Mouse (Mus musculus) granulocyte monocyte progenitor cell, adult 5-6 weeks (primary cell): ENCODE data around the gene Polr2g. TPM values are rescaled to one million over a fixed set of nuclear protein-coding genes. Genes with fewer than 3 reads are reported as not detected.

ENCODE experiments used
- ATAC-seq: replicated peaks from 2 replicates; pipeline ENCODE4 v1.8.0; 2016; ENCODE audit warnings: mild to moderate bottlenecking, moderate TSS enrichment, inconsistent platforms; ENCODE audit not compliant: poor library complexity, severe bottlenecking
- total RNA-seq, 2 experiments: library from RNA; stranded (forward) in 1 of 2; stranded (reverse) in 1 of 2; fragments of 200-712, 200-1000 nt in 1 of 2; fragments of >200 nt in 1 of 2; fragmentation: Nextera tagmentation in 1 of 2; gene quantifications; 2 replicates each; pipeline ENCODE4 v1.2.3; 2014 to 2017

The Polr2g gene
- total RNA-seq, 2 experiments from 2014 or later, result 51.7 to 148 TPM

DNA sequence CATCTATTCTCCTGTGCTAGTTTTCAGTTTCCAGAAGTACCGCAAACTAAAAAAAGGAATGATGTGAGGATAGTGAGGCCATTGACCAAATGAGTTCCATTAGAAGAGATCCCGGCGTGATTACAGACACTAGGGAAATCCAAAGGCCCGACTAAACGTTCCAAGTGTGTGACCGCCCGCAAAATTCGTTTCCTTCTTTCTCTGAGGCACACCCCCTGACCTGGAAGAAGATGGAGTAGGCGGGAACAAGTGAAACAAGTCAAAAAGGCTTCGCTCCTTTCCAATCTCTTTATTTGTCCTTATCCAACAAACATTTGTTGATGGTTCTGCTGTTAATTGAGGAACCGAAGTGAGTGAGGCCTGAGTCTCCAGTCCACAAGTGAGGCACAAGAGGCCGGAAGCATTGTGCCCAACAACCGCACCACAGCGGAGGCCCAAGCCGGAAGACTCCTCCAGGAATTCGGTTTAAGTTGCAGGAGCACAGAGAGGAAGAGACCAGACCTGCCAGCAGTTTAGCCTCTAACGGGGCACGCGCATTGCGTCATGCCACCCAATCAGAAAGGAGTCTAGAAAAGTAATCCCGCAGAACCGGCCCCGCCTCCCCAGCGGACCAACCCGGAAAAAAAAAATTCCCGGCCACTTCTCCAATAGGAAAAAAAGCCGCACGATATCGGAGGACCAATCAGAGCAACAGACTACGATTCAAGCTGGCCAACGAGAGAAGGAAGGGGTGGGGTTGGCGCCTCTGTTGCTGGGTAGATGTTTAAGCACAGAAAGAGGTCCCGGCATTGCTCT is 20.6 kb upstream of the Polr2g start, which contains the start of gene Ttc9c:
TSS of gene Ttc9c (minus strand) at position 533 of the 795 bp plus-strand sequence.
- peak; percentile 74 for ATAC-seq

DNA sequence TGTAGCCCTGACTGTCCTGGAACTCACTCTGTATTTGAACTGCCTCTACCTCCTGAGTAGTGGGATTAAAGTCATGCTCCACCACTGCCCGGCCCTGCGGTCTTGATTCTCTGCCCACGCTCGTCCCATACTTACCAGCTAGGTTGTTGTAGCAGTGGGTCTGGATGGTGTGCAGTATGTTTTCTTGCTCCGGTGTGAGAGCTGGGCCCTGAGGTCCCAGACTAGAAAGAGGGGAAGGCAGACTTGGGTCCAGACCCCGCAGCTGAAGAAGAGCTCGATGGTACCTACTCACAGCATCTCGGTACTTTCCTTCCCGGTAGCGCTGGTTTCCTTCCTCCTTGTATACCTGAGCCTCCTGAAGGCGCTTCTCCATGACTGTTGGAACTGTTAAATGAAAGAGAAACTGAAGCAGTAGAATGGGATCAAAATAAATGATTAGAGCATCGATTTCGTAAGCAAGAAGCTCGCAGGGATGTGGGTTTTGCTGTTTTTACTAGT is 20.0 kb upstream of the Polr2g start:
- no peak for ATAC-seq

DNA sequence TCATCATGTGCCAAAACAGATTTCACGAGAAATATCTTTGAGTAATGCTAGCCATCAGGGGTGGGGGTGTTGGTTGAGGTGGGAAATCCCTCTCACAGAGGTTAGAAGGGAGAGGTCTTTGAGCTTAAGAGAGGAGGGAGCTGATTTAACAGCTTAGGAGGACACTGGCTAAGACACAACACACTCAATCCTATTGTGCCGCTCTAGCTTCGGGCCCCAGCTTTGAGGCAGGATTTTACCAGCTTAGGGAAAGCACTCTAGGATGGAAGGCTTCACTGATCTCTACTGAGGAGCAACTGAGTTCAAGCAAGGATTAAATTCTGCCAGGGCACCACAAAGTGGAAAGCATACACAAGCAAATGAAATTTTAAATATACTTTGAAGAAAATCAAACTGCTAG is 18.6 kb upstream of the Polr2g start:
- ATAC-seq, result no peak

DNA sequence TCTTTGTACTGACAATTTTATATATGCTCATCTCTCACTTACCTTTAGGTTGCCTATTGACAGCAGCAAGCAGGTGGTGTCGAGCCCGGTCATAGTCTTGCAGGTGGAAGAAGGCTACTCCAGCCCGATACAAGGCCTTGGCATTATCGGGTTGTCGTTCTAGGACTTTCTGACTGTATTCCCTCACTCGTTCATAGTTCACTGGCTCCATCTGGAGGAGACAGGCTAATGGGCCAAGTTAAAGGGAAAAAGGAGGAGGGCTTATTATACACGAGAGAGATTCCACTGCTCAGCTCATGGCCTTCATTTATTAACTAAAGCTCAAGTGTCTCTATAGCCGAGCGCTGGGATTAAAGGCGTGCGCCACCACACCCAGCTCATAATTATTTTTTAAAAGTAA is 17.4 kb upstream of the Polr2g start:
- no peak for ATAC-seq

- ATAC-seq, result no peak
These were observed 8.4 kb upstream of the Polr2g start for GRCm38 (mm10) chr19:8806810-8807209.

DNA sequence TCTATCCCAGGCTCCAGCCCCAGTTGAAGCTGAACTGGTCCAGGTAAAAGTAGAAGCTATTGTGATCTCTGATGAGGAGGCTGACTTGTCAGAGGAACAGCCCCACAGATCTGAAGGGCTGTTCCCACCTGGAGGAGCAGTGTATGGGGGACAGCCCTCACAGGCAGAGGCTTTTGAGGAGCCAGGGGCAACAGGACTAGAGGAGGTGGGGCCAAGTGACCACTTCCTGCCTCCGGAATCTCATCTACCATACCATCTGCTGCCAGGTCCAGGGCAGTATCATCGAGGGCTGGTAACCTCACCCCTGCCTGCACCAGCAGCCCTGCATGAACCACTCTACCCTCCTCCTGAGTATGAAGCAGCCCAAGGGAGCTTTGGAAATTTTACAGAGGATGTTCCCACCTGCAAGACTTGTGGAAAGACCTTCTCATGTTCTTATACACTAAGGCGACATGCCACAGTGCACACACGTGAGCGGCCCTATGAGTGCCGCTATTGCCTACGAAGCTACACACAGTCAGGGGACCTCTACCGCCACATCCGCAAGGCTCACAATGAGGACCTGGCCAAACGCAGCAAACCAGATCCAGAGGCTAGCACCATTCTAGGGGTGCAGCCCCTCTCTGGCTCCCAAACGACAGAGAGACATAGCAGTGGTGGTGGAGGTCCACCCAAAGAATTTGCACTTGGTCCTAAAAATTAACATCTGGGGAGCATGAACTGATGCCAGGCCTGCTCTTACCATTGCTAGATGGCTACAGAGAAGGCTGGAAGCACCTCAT is 5.7 kb upstream of the Polr2g start:
- ATAC-seq, result peak; percentile 23

- no peak for ATAC-seq
These were observed 4.9 kb upstream of the Polr2g start for GRCm38 (mm10) chr19:8803204-8803780.

GRCm38 (mm10) chr19:8802130-8802821 is 3.9 kb upstream of the Polr2g start, which contains the start of gene Zbtb3:
Gene Zbtb3 (plus strand): TSS chr19:8802555.
- peak; percentile 81 for ATAC-seq

- ATAC-seq, result no peak
These were observed 554 bp upstream of the Polr2g start for GRCm38 (mm10) chr19:8798947-8799315.

GRCm38 (mm10) chr19:8790171-8790570 is 8.2 kb downstream of the Polr2g start:
- ATAC-seq, result no peak

DNA sequence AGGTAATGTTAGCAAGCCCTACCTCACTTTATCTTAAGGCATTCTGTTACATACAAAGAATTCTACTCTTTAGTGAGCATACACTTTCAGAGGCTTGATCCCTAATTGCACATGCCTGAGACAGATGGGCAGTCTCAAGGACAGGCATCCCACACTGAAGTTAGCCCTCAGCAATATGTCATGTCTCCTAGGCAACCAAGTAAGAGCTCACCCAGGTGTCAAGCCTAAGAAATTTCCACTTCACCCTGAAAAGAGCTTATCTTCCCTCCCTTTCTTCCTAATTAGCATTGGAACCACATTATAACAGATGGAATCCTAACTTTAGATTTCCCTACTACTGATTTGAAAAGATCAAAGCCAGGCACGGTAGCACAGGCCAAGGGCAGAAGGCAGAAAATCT is 9.2 kb downstream of the Polr2g start:
- no peak for ATAC-seq

- no peak for ATAC-seq
These were observed 9.9 kb downstream of the Polr2g start for GRCm38 (mm10) chr19:8788521-8788920.

GRCm38 (mm10) chr19:8786008-8786781 is 12.2 kb downstream of the Polr2g start, which contains the start of gene Taf6l:
Gene Taf6l (minus strand): TSS chr19:8786417.
- ATAC-seq, result peak; percentile 99

- no peak for ATAC-seq
These were observed 23.4 kb downstream of the Polr2g start for GRCm38 (mm10) chr19:8774951-8775421.

- ATAC-seq, result peak; percentile 85
These were observed 24.1 kb downstream of the Polr2g start, which contains the start of gene Tmem179b for GRCm38 (mm10) chr19:8774086-8774835. Gene Tmem179b (minus strand): TSS chr19:8774467.

GRCm38 (mm10) chr19:8773409-8773808 is 25.0 kb downstream of the Polr2g start:
- ATAC-seq, result no peak

- ATAC-seq, result no peak
These were observed 25.4 kb downstream of the Polr2g start for GRCm38 (mm10) chr19:8772996-8773395.

GRCm38 (mm10) chr19:8770567-8771270 is 27.7 kb downstream of the Polr2g start, which contains the start of gene Tmem223:
Gene Tmem223 (plus strand): TSS chr19:8770996.
- ATAC-seq, result peak; percentile 54
